Mouse (Mus musculus) midbrain, embryonic 16.5 days (tissue): ENCODE data around the gene Atf1. TPM values are rescaled to one million over a fixed set of nuclear protein-coding genes. Genes with fewer than 3 reads are reported as not detected.

ENCODE experiments used
- ATAC-seq: fragments of 200-750 bp; cut with Nextera tagmentation; 2 replicates; pipeline ENCODE4 v1.8.0; 2017; ENCODE audit warnings: moderate TSS enrichment
- H3K27ac ChIP-seq: fragments of 300-500 bp; sonication (generic); 2 replicates; pipeline ENCODE4 v1.5.1; 2014; ENCODE audit warnings: mild to moderate bottlenecking, low read length, mixed read lengths
- H3K27me3 ChIP-seq: fragments of 300-500 bp; sonication (generic); 2 replicates; pipeline ENCODE4 v1.6.1; 2014; ENCODE audit warnings: low read depth, low read length, mixed read lengths; ENCODE audit not compliant: control insufficient read depth, insufficient read depth
- H3K36me3 ChIP-seq: fragments of 300-500 bp; sonication (generic); 2 replicates; pipeline ENCODE4 v1.6.1; 2014; ENCODE audit warnings: mild to moderate bottlenecking, low read length, moderate library complexity, mixed read lengths; ENCODE audit not compliant: control insufficient read depth, insufficient read depth
- H3K4me1 ChIP-seq: fragments of 300-500 bp; sonication (generic); 2 replicates; pipeline ENCODE4 v1.6.1; 2014; ENCODE audit warnings: mild to moderate bottlenecking, low read length, mixed read lengths; ENCODE audit not compliant: control insufficient read depth, insufficient read depth
- H3K4me2 ChIP-seq: fragments of 300-500 bp; sonication (generic); 2 replicates; pipeline ENCODE4 v1.6.1; 2014; ENCODE audit warnings: mild to moderate bottlenecking, low read length, mixed read lengths
- H3K4me3 ChIP-seq: fragments of 300-500 bp; sonication (generic); 2 replicates; pipeline ENCODE4 v1.5.1; 2014; ENCODE audit warnings: low read depth, mild to moderate bottlenecking, low read length, moderate library complexity, mixed read lengths
- H3K9ac ChIP-seq: fragments of 300-500 bp; sonication (generic); 2 replicates; pipeline ENCODE4 v1.6.1; 2014; ENCODE audit warnings: low read depth, low read length, mixed read lengths
- H3K9me3 ChIP-seq: fragments of 300-500 bp; sonication (generic); replicated peaks from 2 replicates; pipeline ENCODE4 v1.6.1; 2014; ENCODE audit warnings: mild to moderate bottlenecking, low read length, mixed read lengths; ENCODE audit not compliant: control insufficient read depth, poor library complexity, severe bottlenecking
- WGBS: fragments of 180-500 bp; shearing (Covaris S2); extraction: QIAGEN DNeasy Blood & Tissue Kit; methylation state at CpG from one replicate; pipeline ENCODE4 v1.1.7; 2014; 5-methylcytosine and 5-hydroxymethylcytosine counted together
- polyA plus RNA-seq: library from polyadenylated mRNA; unstranded; fragments of >200 nt; fragmentation: Nextera tagmentation; extraction: Ambion mirVana; gene quantifications from 2 replicates; pipeline ENCODE4 v1.2.1, GENCODE M21; 2015

Atf1 gene
- polyA plus RNA-seq, 1 experiment from 2014 or later: 11.4 TPM

GRCm38 (mm10) chr15:100186234-100186633 is 41.4 kb upstream of the Atf1 start:
- Histone ChIP-seq H3K27me3 (no peaks in the 10 kb centered on the region), H3K27ac (no peak overlapping the region), H3K4me2 (no peak overlapping the region), H3K9ac (no peak overlapping the region), H3K9me3 (no peaks in the 10 kb centered on the region), H3K36me3 (peaks cover 47% of the 10 kb centered on the region), H3K4me1 (no peaks in the 10 kb centered on the region), H3K4me3 (no peak overlapping the region)
- ATAC-seq: no peak
- WGBS: 89% methylated on average over 9 of the region's 9 CpGs

- 96% methylated on average over 8 of the region's 8 CpGs for WGBS
- H3K27me3 ChIP-seq: no peaks in the 10 kb centered on the region
- no peak overlapping the region for H3K27ac ChIP-seq
- no peak overlapping the region for H3K9ac ChIP-seq
- H3K4me3 ChIP-seq: no peak overlapping the region
- ATAC-seq: no peak
- peaks cover 48% of the 10 kb centered on the region for H3K36me3 ChIP-seq
- no peak overlapping the region for H3K4me2 ChIP-seq
- no peaks in the 10 kb centered on the region for H3K9me3 ChIP-seq
- H3K4me1 ChIP-seq: no peaks in the 10 kb centered on the region
Measured at GRCm38 (mm10) chr15:100186882-100187672, 40.5 kb upstream of the Atf1 start.

GRCm38 (mm10) chr15:100188542-100188941 is 39.1 kb upstream of the Atf1 start:
- Histone ChIP-seq H3K4me3 (no peak overlapping the region), H3K36me3 (peaks cover 53% of the 10 kb centered on the region), H3K9ac (no peak overlapping the region), H3K27me3 (no peaks in the 10 kb centered on the region), H3K4me1 (no peaks in the 10 kb centered on the region), H3K27ac (no peak overlapping the region), H3K4me2 (no peak overlapping the region), H3K9me3 (no peaks in the 10 kb centered on the region)
- 91% methylated on average over 5 of the region's 5 CpGs for WGBS
- ATAC-seq: no peak

- no peak for ATAC-seq
- peaks cover 56% of the 10 kb centered on the region for H3K36me3 ChIP-seq
- no peaks in the 10 kb centered on the region for H3K4me1 ChIP-seq
- no peak overlapping the region for H3K4me3 ChIP-seq
- no peaks in the 10 kb centered on the region for H3K9me3 ChIP-seq
- H3K4me2 ChIP-seq: no peak overlapping the region
- 81% methylated on average over 14 of the region's 14 CpGs for WGBS
- no peaks in the 10 kb centered on the region for H3K27me3 ChIP-seq
- H3K27ac ChIP-seq: no peak overlapping the region
- no peak overlapping the region for H3K9ac ChIP-seq
Measured at GRCm38 (mm10) chr15:100188962-100189404, 38.6 kb upstream of the Atf1 start.

- H3K4me2 ChIP-seq: no peak overlapping the region
- peaks cover 60% of the 10 kb centered on the region for H3K36me3 ChIP-seq
- H3K9ac ChIP-seq: no peak overlapping the region
- 92% methylated on average over 5 of the region's 5 CpGs for WGBS
- H3K4me3 ChIP-seq: no peak overlapping the region
- no peak overlapping the region for H3K27ac ChIP-seq
- no peaks in the 10 kb centered on the region for H3K4me1 ChIP-seq
- no peaks in the 10 kb centered on the region for H3K27me3 ChIP-seq
- no peak for ATAC-seq
- H3K9me3 ChIP-seq: no peaks in the 10 kb centered on the region
Measured at GRCm38 (mm10) chr15:100190083-100190482, 37.5 kb upstream of the Atf1 start.

GRCm38 (mm10) chr15:100198983-100199745 is 28.5 kb upstream of the Atf1 start:
- Histone ChIP-seq H3K36me3 (peaks cover 37% of the 10 kb centered on the region), H3K4me3 (no peak overlapping the region), H3K4me1 (no peaks in the 10 kb centered on the region), H3K9me3 (no peaks in the 10 kb centered on the region), H3K27ac (no peak overlapping the region), H3K4me2 (no peak overlapping the region), H3K9ac (no peak overlapping the region), H3K27me3 (no peaks in the 10 kb centered on the region)
- 92% methylated on average over 11 of the region's 11 CpGs for WGBS
- no peak for ATAC-seq

- Histone ChIP-seq H3K4me1 (no peaks in the 10 kb centered on the region), H3K27ac (no peak overlapping the region), H3K27me3 (no peaks in the 10 kb centered on the region), H3K9me3 (no peaks in the 10 kb centered on the region), H3K4me2 (no peak overlapping the region), H3K36me3 (peaks cover 33% of the 10 kb centered on the region), H3K9ac (no peak overlapping the region), H3K4me3 (no peak overlapping the region)
- ATAC-seq: no peak
- WGBS: 83% methylated on average over 3 of the region's 3 CpGs
Measured at GRCm38 (mm10) chr15:100199790-100200189, 27.8 kb upstream of the Atf1 start.

- no peaks in the 10 kb centered on the region for H3K4me1 ChIP-seq
- no peaks in the 10 kb centered on the region for H3K9me3 ChIP-seq
- H3K36me3 ChIP-seq: peaks cover 28% of the 10 kb centered on the region
- ATAC-seq: no peak
- no peak overlapping the region for H3K4me3 ChIP-seq
- 84% methylated on average over 3 of the region's 3 CpGs for WGBS
- no peaks in the 10 kb centered on the region for H3K27me3 ChIP-seq
- H3K9ac ChIP-seq: no peak overlapping the region
- H3K27ac ChIP-seq: no peak overlapping the region
- no peak overlapping the region for H3K4me2 ChIP-seq
Measured at GRCm38 (mm10) chr15:100201806-100202205, 25.8 kb upstream of the Atf1 start.

- Histone ChIP-seq H3K4me2 (no peak overlapping the region), H3K36me3 (peaks cover 27% of the 10 kb centered on the region), H3K9ac (no peak overlapping the region), H3K27ac (no peak overlapping the region), H3K27me3 (no peaks in the 10 kb centered on the region), H3K4me3 (no peak overlapping the region), H3K4me1 (no peaks in the 10 kb centered on the region), H3K9me3 (no peaks in the 10 kb centered on the region)
- ATAC-seq: no peak
- 94% methylated on average over 4 of the region's 4 CpGs for WGBS
Measured at GRCm38 (mm10) chr15:100202431-100203015, 25.1 kb upstream of the Atf1 start.
